Mouse (Mus musculus) kidney, postnatal 0 days (tissue): Measurements from ENCODE around the gene Tspan18. TPM values are rescaled to one million over a fixed set of nuclear protein-coding genes. Genes with fewer than 3 reads are reported as not detected.

Experiments used
- ATAC-seq: fragments of 200-750 bp; cut with Nextera tagmentation; replicated peaks from 2 replicates; pipeline ENCODE4 v1.8.0; 2017; ENCODE audit warnings: low read depth, moderate number of reproducible peaks, moderate TSS enrichment, moderate library complexity; ENCODE audit not compliant: low FRiP score
- DNase-seq: peaks from one replicate; pipeline ENCODE4 v3.0.0-alpha.2; 2016; ENCODE audit warnings: low spot score
- H3K27ac ChIP-seq: fragments of 300-500 bp; sonication (generic); 2 replicates; pipeline ENCODE4 v1.5.1; 2014; ENCODE audit warnings: mild to moderate bottlenecking
- H3K27me3 ChIP-seq: fragments of 300-500 bp; sonication (generic); 2 replicates; pipeline ENCODE4 v1.6.1; 2014; ENCODE audit warnings: low read length, mixed read lengths; ENCODE audit not compliant: insufficient read depth
- H3K36me3 ChIP-seq: fragments of 300-500 bp; sonication (generic); 2 replicates; pipeline ENCODE4 v1.6.1; 2014; ENCODE audit warnings: low read length, mixed read lengths; ENCODE audit not compliant: insufficient read depth
- H3K4me1 ChIP-seq: fragments of 300-500 bp; sonication (generic); replicated peaks from 2 replicates; pipeline ENCODE4 v1.6.1; 2014; ENCODE audit warnings: antibody characterized with exemption, low read length, mixed read lengths; ENCODE audit not compliant: insufficient read depth
- H3K4me2 ChIP-seq: fragments of 300-500 bp; sonication (generic); 2 replicates; pipeline ENCODE4 v1.6.1; 2014; ENCODE audit warnings: mild to moderate bottlenecking, low read length, moderate library complexity, mixed read lengths
- H3K4me3 ChIP-seq: fragments of 300-500 bp; sonication (generic); replicated peaks from 2 replicates; pipeline ENCODE4 v1.5.1; 2014; ENCODE audit warnings: low read depth, low read length
- H3K9ac ChIP-seq: fragments of 300-500 bp; sonication (generic); 2 replicates; pipeline ENCODE4 v1.6.1; 2014; ENCODE audit warnings: low read depth, low read length
- H3K9me3 ChIP-seq: fragments of 300-500 bp; sonication (generic); replicated peaks from 2 replicates; pipeline ENCODE4 v1.6.1; 2016; ENCODE audit warnings: low read length, inconsistent platforms, mixed read lengths
- CTCF ChIP-seq: IDR thresholded peaks from 2 replicates; pipeline ENCODE4 v1.5.1; 2016; ENCODE audit warnings: antibody characterized with exemption, low read depth, mild to moderate bottlenecking, moderate library complexity
- WGBS: fragments of 180-500 bp; shearing (Covaris S2); extraction: QIAGEN DNeasy Blood & Tissue Kit; methylation state at CpG from one replicate; pipeline ENCODE4 v1.1.7; 2014; 5-methylcytosine and 5-hydroxymethylcytosine counted together
- polyA plus RNA-seq: library from polyadenylated mRNA; unstranded; fragments of >200 nt; fragmentation: Nextera tagmentation; extraction: Ambion mirVana; gene quantifications from 2 replicates; pipeline ENCODE4 v1.2.1, GENCODE M21; 2015

Gene Tspan18
- polyA plus RNA-seq, 1 experiment from 2014 or later = 29.2 TPM

GRCm38 (mm10) chr2:93304273-93304634 is 30.1 kb downstream of the Tspan18 start:
- WGBS = 57% methylated on average over 4 of the region's 4 CpGs
- no peak for ATAC-seq
- H3K4me2 ChIP-seq = no peak overlapping the region

DNA sequence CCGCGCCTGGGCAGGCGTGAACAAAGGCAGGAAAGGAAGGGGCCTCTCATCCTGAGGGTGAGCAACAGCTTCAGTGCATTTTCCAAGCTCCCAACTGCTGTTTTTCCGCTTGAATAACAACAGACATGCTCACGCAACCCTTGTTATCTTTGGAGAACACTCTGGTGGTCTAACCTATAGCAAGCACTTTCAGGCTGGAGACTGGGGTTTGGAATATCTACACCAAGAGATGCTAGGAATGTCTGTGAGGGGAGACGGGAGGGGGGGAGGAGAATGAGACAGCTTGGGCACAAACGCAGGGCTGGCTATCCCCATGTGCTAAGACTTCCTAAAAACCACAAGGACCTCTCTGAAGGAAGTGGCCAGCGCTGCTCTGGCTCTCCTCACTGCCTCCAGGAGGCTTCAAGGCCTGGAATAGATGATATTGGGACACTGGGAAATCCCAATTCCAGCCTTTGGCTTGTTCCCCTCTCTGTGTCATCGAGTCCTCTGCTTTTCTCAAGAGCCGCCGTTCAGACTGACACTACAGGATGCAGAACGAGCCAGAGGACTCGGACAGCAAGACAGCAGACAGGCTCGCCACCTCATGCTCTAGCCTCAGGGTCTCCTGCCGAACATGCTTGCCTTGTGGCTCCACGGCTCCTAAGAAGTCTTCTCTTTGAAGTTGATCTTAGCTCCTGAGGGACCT is 30.6 kb downstream of the Tspan18 start:
- peak overlapping the region; percentile 80 for H3K27ac ChIP-seq
- H3K4me1 ChIP-seq = peaks cover 12% of the 10 kb centered on the region
- H3K9me3 ChIP-seq = no peaks in the 10 kb centered on the region
- no peaks in the 10 kb centered on the region for H3K36me3 ChIP-seq
- no peak overlapping the region for H3K4me3 ChIP-seq
- no peaks in the 10 kb centered on the region for H3K27me3 ChIP-seq
- no peak overlapping the region for H3K9ac ChIP-seq
- peak; percentile 44 for ATAC-seq
- 18% methylated on average over 16 of the region's 16 CpGs for WGBS
- peak; percentile 72 for DNase-seq
- TF ChIP-seq CTCF = no peak
- no peak overlapping the region for H3K4me2 ChIP-seq

More at GRCm38 (mm10) chr2:93304273-93304634, 30.1 kb downstream of the Tspan18 start:
- Histone ChIP-seq H3K36me3 (0 out of 2 replicates have a peak, but pooled peaks cover 2% of the 10 kb centered on the region), H3K9me3 (no peaks in the 10 kb centered on the region), H3K27me3 (no peaks in the 10 kb centered on the region), H3K27ac (peak overlapping the region; percentile 80), H3K9ac (no peak overlapping the region), H3K4me1 (peaks cover 12% of the 10 kb centered on the region), H3K4me3 (no peak overlapping the region)
- no peak for TF ChIP-seq CTCF
- peak; percentile 42 for DNase-seq

DNA sequence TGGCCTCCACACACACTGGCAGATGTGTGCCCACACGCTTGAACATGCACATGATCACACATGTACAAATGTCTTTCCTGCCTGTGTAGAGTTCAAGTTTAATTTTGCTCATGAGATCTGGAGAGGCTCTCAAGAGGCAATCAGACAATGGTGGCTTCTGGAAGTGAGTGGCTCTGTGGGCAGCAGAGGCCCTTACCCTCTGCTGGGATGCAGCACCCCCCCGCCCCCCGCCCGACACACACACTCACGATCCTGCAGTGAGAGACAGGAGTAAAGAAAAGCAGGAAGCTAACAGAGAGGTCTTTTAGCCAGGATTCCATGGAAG is 31.1 kb downstream of the Tspan18 start:
- 44% methylated on average over 5 of the region's 5 CpGs for WGBS

DNA sequence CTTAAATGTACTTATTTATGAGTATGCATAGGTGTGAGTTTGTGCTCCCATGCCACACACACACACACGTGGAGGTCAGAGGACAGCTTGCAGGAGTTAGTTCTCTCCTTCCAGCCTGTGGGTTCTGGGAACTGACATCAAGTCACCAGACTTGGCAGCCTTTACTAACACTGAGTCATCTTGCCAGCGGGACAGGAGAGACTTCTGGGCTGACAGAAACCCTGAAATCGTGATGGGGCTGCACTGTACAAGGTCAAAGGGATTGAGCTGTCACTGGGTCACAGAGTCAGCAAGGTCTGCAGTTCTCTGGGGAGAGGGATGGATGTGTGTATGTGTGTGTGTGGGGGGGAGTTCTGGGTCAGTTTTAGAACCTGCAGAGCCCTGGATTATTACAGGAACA is 36.6 kb downstream of the Tspan18 start:
- Histone ChIP-seq H3K4me3 (no peak overlapping the region), H3K27me3 (no peaks in the 10 kb centered on the region), H3K4me1 (no peaks in the 10 kb centered on the region), H3K9ac (no peak overlapping the region), H3K9me3 (no peaks in the 10 kb centered on the region), H3K36me3 (0 out of 2 replicates have a peak, but pooled peaks cover 3% of the 10 kb centered on the region), H3K27ac (no peak overlapping the region), H3K4me2 (no peak overlapping the region)
- ATAC-seq = no peak; the same call in 1 of the 2 replicates
- DNase-seq = no peak
- no peak for TF ChIP-seq CTCF
- WGBS = 60% methylated on average over 3 of the region's 3 CpGs

More for the DNA sequence above, 31.1 kb downstream of the Tspan18 start:
- Histone ChIP-seq H3K4me1 (peaks cover 12% of the 10 kb centered on the region), H3K9me3 (no peaks in the 10 kb centered on the region), H3K27me3 (no peaks in the 10 kb centered on the region), H3K36me3 (no peaks in the 10 kb centered on the region), H3K27ac (peak overlapping the region; percentile 80), H3K9ac (no peak overlapping the region), H3K4me2 (no peak overlapping the region), H3K4me3 (no peak overlapping the region)
- ATAC-seq = peak; percentile 42; the same call in 1 of the 2 replicates
- no peak for DNase-seq
- no peak for TF ChIP-seq CTCF

- no peaks in the 10 kb centered on the region for H3K9me3 ChIP-seq
- H3K4me2 ChIP-seq = no peak overlapping the region
- H3K9ac ChIP-seq = no peak overlapping the region
- H3K4me3 ChIP-seq = no peak overlapping the region
- H3K27me3 ChIP-seq = no peaks in the 10 kb centered on the region
- ATAC-seq (no peak), DNase-seq (no peak)
- peaks cover 16% of the 10 kb centered on the region; the same call in 1 of the 2 replicates for H3K4me1 ChIP-seq
- 57% methylated on average over 13 of the region's 13 CpGs for WGBS
- 0 out of 2 replicates have a peak, but pooled peaks cover 3% of the 10 kb centered on the region for H3K36me3 ChIP-seq
- TF ChIP-seq CTCF = no peak
- peak overlapping the region; percentile 44; the same call in 1 of the 2 replicates for H3K27ac ChIP-seq
Measured at GRCm38 (mm10) chr2:93291186-93291926, 42.9 kb downstream of the Tspan18 start.

DNA sequence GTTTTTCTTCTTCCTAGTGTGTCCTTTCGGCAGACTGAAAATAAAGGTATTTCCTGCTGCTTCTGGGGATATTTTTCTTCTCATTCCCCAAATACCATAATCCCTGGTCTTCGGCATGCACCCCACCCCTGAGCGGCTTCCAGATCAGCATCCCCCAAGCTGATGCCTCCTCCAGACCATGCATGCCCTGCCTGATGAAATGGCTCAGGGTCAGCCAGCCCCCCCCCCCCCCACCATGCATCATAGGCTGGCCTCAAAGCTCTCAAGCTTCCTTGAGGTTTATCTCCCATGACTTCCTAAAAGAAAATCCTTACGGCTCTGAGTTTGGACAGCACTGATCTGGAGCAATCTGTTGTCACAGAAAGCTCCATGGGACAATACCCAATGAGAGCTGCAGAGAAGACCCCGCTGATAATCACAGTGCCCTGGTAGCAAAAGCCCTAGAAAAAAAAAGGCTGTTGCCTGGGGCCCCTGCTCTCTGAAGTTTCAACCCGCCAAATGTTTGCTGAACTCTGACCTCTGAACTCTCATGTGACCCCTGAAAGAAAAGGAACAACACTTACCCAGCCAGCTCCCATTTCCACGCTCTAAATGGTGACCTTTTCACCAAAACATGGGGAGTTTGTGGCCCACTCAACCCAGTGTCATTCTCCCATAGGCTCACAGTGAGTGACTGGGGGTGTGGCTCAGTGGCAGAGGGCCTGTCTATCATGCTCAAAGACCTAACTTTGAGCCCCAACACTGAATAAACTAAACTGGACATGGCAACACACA is 43.8 kb downstream of the Tspan18 start:
- peak; percentile 69 for ATAC-seq
- no peak overlapping the region for H3K4me2 ChIP-seq
- DNase-seq = peak; percentile 50
- H3K36me3 ChIP-seq = 0 out of 2 replicates have a peak, but pooled peaks cover 3% of the 10 kb centered on the region
- H3K4me1 ChIP-seq = peaks cover 16% of the 10 kb centered on the region; the same call in 1 of the 2 replicates
- 24% methylated on average over 7 of the region's 7 CpGs for WGBS
- H3K4me3 ChIP-seq = no peak overlapping the region
- no peaks in the 10 kb centered on the region for H3K27me3 ChIP-seq
- no peak for TF ChIP-seq CTCF
- H3K9ac ChIP-seq = no peak overlapping the region
- 0 out of 2 replicates have a peak overlapping the region, but pooled peaks have one; percentile 44 for H3K27ac ChIP-seq
- H3K9me3 ChIP-seq = no peaks in the 10 kb centered on the region
